Mouse (Mus musculus) central nervous system, embryonic 18 days (tissue): ENCODE results near the gene Ddx23. TPM values are rescaled to one million over a fixed set of nuclear protein-coding genes. Genes with fewer than 3 reads are reported as not detected.

Source experiments
- polyA plus RNA-seq: library from polyadenylated mRNA; depleted of rRNA; stranded (reverse); fragments of >200 nt; gene quantifications from 2 replicates; pipeline ENCODE4 v1.2.3, GENCODE M21; 2012; rRNA removed

Ddx23 gene
- polyA plus RNA-seq, result 41.2 and 44.4 TPM in 2 replicates

GRCm38 (mm10) chr15:98662567-98663545, at the start of gene Ddx23:
TSS of gene Ddx23 (minus strand) at chr15:98662894.

DNA sequence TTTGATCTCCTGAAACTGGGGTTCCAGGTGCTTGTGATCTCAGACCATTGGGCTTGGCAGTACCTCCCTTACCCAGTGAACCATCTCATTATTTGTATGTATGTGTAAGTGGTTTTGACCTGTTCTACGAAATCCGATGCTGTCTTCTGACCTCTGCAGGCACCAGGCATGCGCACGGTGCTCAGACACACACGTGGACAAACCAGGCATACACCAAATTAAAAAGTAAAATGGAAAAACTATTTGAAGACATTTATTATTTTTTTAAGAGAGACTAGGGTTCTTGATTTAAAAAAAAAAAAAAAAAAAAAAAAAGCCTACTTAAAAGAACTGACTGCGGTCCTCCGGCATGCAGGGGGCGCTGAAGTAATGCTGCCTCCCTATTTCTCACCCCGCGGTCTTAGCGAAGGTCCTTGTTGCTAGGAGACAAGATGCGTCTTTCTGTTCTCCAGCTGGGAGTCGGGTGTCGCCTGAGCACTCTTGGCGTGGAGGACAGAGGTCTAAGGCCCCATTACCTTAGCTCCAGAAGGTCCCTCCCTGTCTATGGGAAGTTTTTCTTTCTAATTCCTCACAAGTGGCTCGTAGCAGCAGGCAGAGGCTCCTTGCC, 45.2 kb upstream of the Ddx23 start, which contains the start of gene Ccdc65:
Gene Ccdc65 (plus strand): TSS at position 442 of the 607 bp plus-strand sequence.

GRCm38 (mm10) chr15:98676940-98677728, 14.4 kb upstream of the Ddx23 start, which contains the start of gene Rnd1:
TSS of gene Rnd1 (minus strand) at chr15:98677461.

DNA sequence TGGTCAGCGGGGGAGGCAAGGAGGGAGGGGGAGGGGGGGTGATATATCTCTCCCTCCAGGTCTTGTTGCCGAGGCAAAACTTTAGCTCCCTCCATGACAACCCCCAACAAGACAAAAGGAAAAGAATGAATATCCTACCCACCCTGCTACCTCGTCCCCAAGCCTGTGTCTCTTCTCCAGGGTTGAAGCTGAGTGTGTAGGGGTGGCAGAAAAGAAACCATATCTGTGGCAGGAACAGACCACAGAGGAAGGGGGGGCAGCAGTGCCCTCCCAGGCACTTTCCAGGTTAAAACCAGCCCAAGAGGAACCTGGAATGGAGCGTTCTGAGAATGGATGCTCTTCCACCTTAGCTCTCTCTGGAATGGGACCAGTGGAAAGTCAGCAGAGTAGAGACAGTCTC, 32.2 kb downstream of the Ddx23 start, which contains the start of gene Cacnb3:
Gene Cacnb3 (plus strand): TSS at position 301 of the 400 bp plus-strand sequence.

GRCm38 (mm10) chr15:98609331-98610130, 53.2 kb downstream of the Ddx23 start, which contains the start of gene Adcy6:
TSS of gene Adcy6 (minus strand) at chr15:98610076.

Other genes starting within 250 kb of the Ddx23 start
- gene Olfr282, start 231.7 kb downstream of the Ddx23 start, polyA plus RNA-seq, result not detected in 2 replicates
- not detected in 2 replicates for gene Olfr281, start 210.3 kb downstream of the Ddx23 start, polyA plus RNA-seq
- gene OR5BS1P, start 193.0 kb downstream of the Ddx23 start, polyA plus RNA-seq, result not detected in 2 replicates
- 0.09 TPM in 1 of 2 replicates, not detected in the other for gene Lalba, start 180.2 kb downstream of the Ddx23 start, polyA plus RNA-seq
- gene Olfr279, start 170.5 kb downstream of the Ddx23 start, polyA plus RNA-seq, result not detected in 2 replicates
- gene Kansl2, start 128.6 kb downstream of the Ddx23 start, polyA plus RNA-seq, result 90.0 and 92.4 TPM in 2 replicates
- gene Ccnt1, start 92.0 kb downstream of the Ddx23 start, polyA plus RNA-seq, result 22.2 and 25.8 TPM in 2 replicates
- 0.24 TPM in 1 of 2 replicates, not detected in the other for gene 4930415O20Rik, start 91.9 kb downstream of the Ddx23 start, polyA plus RNA-seq
- gene Adcy6, start 52.8 kb downstream of the Ddx23 start, polyA plus RNA-seq, result 42.5 and 49.1 TPM in 2 replicates
- 278 and 313 TPM in 2 replicates for gene Cacnb3, start 32.1 kb downstream of the Ddx23 start, polyA plus RNA-seq
- gene Rnd1, start 14.6 kb upstream of the Ddx23 start, polyA plus RNA-seq, result 38.9 and 41.2 TPM in 2 replicates
- gene Ccdc65, start 45.3 kb upstream of the Ddx23 start, polyA plus RNA-seq, result 6.0 and 6.1 TPM in 2 replicates
- gene Fkbp11, start 65.3 kb upstream of the Ddx23 start, polyA plus RNA-seq, result 3.0 and 6.1 TPM in 2 replicates
- 164 and 198 TPM in 2 replicates for gene Arf3, start 100.3 kb upstream of the Ddx23 start, polyA plus RNA-seq
- gene Wnt10b, start 115.3 kb upstream of the Ddx23 start, polyA plus RNA-seq, result 0.35 and 1.4 TPM in 2 replicates
- 0.19 and 0.21 TPM in 2 replicates for gene Wnt1, start 127.0 kb upstream of the Ddx23 start, polyA plus RNA-seq
- gene Ddn, start 146.6 kb upstream of the Ddx23 start, polyA plus RNA-seq, result 10.6 and 13.2 TPM in 2 replicates
- gene Prkag1, start 168.6 kb upstream of the Ddx23 start, polyA plus RNA-seq, result 62.9 and 66.0 TPM in 2 replicates
- 21.3 and 24.1 TPM in 2 replicates for gene Kmt2d, start 208.3 kb upstream of the Ddx23 start, polyA plus RNA-seq
- gene Rhebl1, start 231.6 kb upstream of the Ddx23 start, polyA plus RNA-seq, result 47.9 and 49.9 TPM in 2 replicates
- 0.39 and 1.5 TPM in 2 replicates for gene Dhh, start 235.6 kb upstream of the Ddx23 start, polyA plus RNA-seq